ENCODE assay signal across 9 mouse cellular contexts in the genomic region with DNA sequence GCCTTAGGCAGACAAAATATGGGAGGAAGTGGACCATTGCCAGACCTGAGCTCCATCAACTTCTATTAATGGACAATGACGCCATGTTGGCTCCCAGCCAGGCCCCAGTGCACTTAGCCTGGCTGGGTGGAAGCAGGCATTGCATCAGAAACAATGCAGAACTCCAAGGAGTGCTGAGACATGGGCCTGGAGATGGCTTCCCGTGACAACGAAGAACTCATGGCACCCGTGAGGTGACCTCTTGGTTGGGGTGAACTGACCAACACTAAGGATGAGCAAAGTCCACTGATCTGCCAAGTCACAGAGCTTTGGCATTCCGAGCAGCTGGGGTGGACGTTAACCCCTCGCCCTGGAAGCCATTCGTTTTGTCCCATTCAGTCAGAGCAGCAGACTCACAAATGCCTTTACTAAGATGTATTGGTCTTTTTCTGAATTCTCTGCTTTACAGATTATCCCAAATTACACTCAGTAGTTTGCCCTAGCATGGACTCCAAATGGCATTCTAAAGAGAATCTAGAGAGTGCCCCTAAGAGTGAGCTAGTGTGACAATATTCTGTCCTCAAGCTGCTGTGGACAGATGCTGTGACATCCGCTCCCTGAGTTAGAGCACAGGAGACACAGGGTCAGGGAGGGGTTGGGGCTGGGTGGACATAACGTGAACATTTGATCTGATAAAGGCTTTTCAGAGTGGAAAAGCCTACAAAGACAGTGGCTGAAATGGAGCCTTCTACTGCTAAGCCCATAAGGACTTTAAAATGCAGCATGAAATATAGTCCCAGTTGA.
DNase-seq lines count a peak whose midpoint lies in the region; ATAC-seq and TF ChIP-seq lines count a peak whose summit lies in the region.
"Had no signal": no experiment of that assay in that cellular context is flagged by ENCODE, and none has a peak within 500 bp of the region (broad histone marks: within the 10 kb centered on the region; RNA-seq: fewer than 3 reads in every experiment).

No protein-coding gene starts in this region.

- no peaks in the 10 kb centered on the region for H3K4me1 ChIP-seq in forebrain, embryonic 14.5 days (ENCODE audit: control insufficient read depth, insufficient read depth, low read length)
- no peaks in the 10 kb centered on the region for H3K4me1 ChIP-seq in forebrain, embryonic 12.5 days
- no peaks in the 10 kb centered on the region for H3K4me1 ChIP-seq in hindbrain, postnatal 0 days (ENCODE audit: insufficient read depth, low read length)

- peak; percentile 63 for DNase-seq in forebrain, embryonic 14.5 days (ENCODE audit: low spot score)
- DNase-seq in adrenal gland, postnatal 4 days (ENCODE audit: low spot score in 2 of 2), result peak; percentile 37 to 69
- DNase-seq in frontal cortex, postnatal 36 days (ENCODE audit: low spot score in 2 of 2), result peak; percentile 48 to 69
- peak; percentile 81 for DNase-seq in hindbrain, postnatal 0 days (ENCODE audit: low spot score)
- DNase-seq in layer of hippocampus, postnatal 36 days, result peak; percentile 19 to 26
- peak; percentile 48 for DNase-seq in mesoderm, embryonic 11.5 days (ENCODE audit: low read depth, low spot score)
- no peak for DNase-seq in B cell, adult 2 months

- no peaks in the 10 kb centered on the region for H3K9me3 ChIP-seq in forebrain, embryonic 14.5 days (replicated peaks; ENCODE audit: control insufficient read depth, low read length)
- no peaks in the 10 kb centered on the region for H3K9me3 ChIP-seq in forebrain, embryonic 12.5 days
- 0 out of 2 replicates have a peak, but pooled peaks cover 2% of the 10 kb centered on the region for H3K9me3 ChIP-seq in hindbrain, postnatal 0 days (ENCODE audit: low read length)
- H3K9me3 ChIP-seq: embryonic facial prominence, embryonic 12.5 days had no signal

- no peak overlapping the region for H3K4me3 ChIP-seq in forebrain, embryonic 14.5 days (ENCODE audit: low read depth, low read length)
- no peak overlapping the region for H3K4me3 ChIP-seq in forebrain, embryonic 12.5 days (replicated peaks)
- H3K4me3 ChIP-seq in hindbrain, postnatal 0 days (ENCODE audit: low read length), result no peak overlapping the region
- H3K4me3 ChIP-seq: embryonic facial prominence, embryonic 12.5 days had no signal

- no peak overlapping the region for H3K27ac ChIP-seq in forebrain, embryonic 14.5 days (ENCODE audit: low read depth, low read length)
- H3K27ac ChIP-seq in forebrain, embryonic 12.5 days, result no peak overlapping the region
- H3K27ac ChIP-seq in hindbrain, postnatal 0 days, result no peak overlapping the region
- H3K27ac ChIP-seq: embryonic facial prominence, embryonic 12.5 days had no signal

- TF ChIP-seq CTCF in hindbrain, postnatal 0 days (IDR thresholded peaks at IDR 0.05; ENCODE audit: low read depth), result no peak

- no peak overlapping the region for H3K4me2 ChIP-seq in forebrain, embryonic 14.5 days (ENCODE audit: low read length)
- no peak overlapping the region for H3K4me2 ChIP-seq in forebrain, embryonic 12.5 days
- H3K4me2 ChIP-seq in hindbrain, postnatal 0 days (ENCODE audit: low read depth, low read length), result no peak overlapping the region
- H3K4me2 ChIP-seq: embryonic facial prominence, embryonic 12.5 days had no signal

- H3K9ac ChIP-seq in forebrain, embryonic 14.5 days (ENCODE audit: low read length), result no peak overlapping the region
- no peak overlapping the region for H3K9ac ChIP-seq in forebrain, embryonic 12.5 days
- H3K9ac ChIP-seq in hindbrain, postnatal 0 days (replicated peaks; ENCODE audit: low read length), result no peak overlapping the region
- H3K9ac ChIP-seq: embryonic facial prominence, embryonic 12.5 days had no signal

- H3K27me3 ChIP-seq in forebrain, embryonic 14.5 days (replicated peaks; ENCODE audit: control insufficient read depth, insufficient read depth, low read length), result no peaks in the 10 kb centered on the region
- no peaks in the 10 kb centered on the region for H3K27me3 ChIP-seq in forebrain, embryonic 12.5 days
- H3K27me3 ChIP-seq in hindbrain, postnatal 0 days (ENCODE audit: insufficient read depth, low read length), result no peaks in the 10 kb centered on the region
- H3K27me3 ChIP-seq: embryonic facial prominence, embryonic 12.5 days had no signal

- 83% methylated on average over 10 of the region's 10 CpGs for WGBS in forebrain, embryonic 14.5 days
- 87% methylated on average over 10 of the region's 10 CpGs for WGBS in forebrain, embryonic 12.5 days
- 44% methylated on average over 10 of the region's 10 CpGs for WGBS in hindbrain, postnatal 0 days

- no peaks in the 10 kb centered on the region for H3K36me3 ChIP-seq in forebrain, embryonic 14.5 days (ENCODE audit: control insufficient read depth, insufficient read depth, low read length)
- H3K36me3 ChIP-seq in forebrain, embryonic 12.5 days (replicated peaks), result no peaks in the 10 kb centered on the region
- H3K36me3 ChIP-seq in hindbrain, postnatal 0 days (ENCODE audit: insufficient read depth, low read length), result no peaks in the 10 kb centered on the region
- H3K36me3 ChIP-seq: embryonic facial prominence, embryonic 12.5 days had no signal

- no peak; the same call in 1 of the 2 replicates for ATAC-seq in forebrain, embryonic 14.5 days
- ATAC-seq in forebrain, embryonic 12.5 days (ENCODE audit: low FRiP score), result no peak
- peak; percentile 64; the same call in 1 of the 2 replicates for ATAC-seq in hindbrain, postnatal 0 days

Comparison
In these comparisons a context has a peak if more than half of its experiments do, and no peak if none do; other contexts are left out.
1. DNase-seq: peak in forebrain, embryonic 14.5 days (single experiment), adrenal gland, postnatal 4 days (2 of 2), frontal cortex, postnatal 36 days (2 of 2), hindbrain, postnatal 0 days (single experiment), layer of hippocampus, postnatal 36 days (2 of 2) and mesoderm, embryonic 11.5 days (single experiment); none in B cell, adult 2 months (0 of 2).